Mouse (Mus musculus) thymus, adult 2 months (tissue): ENCODE measurements around the gene Hpcal1.

ENCODE experiments used
- CTCF ChIP-seq: fragments of 200-500 bp; IDR thresholded peaks from 2 replicates; pipeline ENCODE4 v1.5.1; 2012; ENCODE audit warnings: mild to moderate bottlenecking, control low read depth, low read length, moderate library complexity, borderline replicate concordance; ENCODE audit not compliant: control insufficient read depth, poor library complexity, insufficient read depth; ENCODE audit errors: extremely low read depth
- POLR2A ChIP-seq: fragments of 200-500 bp; IDR thresholded peaks from 2 replicates; pipeline ENCODE4 v1.6.1; 2012; ENCODE audit warnings: mild to moderate bottlenecking, low read length, control low read depth, moderate library complexity; ENCODE audit not compliant: control insufficient read depth, poor library complexity, insufficient read depth; ENCODE audit errors: extremely low read depth

DNA sequence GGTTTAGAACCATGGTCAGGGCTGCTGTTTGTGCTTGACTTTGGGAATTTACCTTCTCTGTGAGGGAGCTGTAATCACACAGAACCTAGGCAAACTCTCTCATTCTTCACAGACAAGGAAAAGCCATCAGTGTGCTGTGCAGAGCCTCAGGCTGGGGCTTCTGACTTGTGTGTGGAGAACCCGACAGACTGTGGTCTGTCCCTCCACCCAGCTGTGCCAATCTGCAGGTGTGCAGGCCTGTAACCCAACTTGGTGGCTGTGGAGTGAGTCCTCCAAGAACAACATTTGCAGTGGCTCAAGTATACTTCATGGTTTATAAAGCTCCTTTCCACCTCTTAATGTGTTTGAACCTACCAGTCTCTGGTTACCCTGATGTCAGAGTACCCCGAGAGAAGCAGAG lies 4.5 kb upstream of the Hpcal1 start:
- TF ChIP-seq CTCF (no peak), POLR2A (no peak)
